Mouse (Mus musculus): ENCODE measurements at regions not wholly inside any gene's neighbourhood (a gene's known extent, or its start where the extent isn't known, plus 50 kb on each side); places are given as distances from the start of the nearest gene placed in this dataset.
"Not testable (repeated sequence)": the region's sequence is repeated elsewhere in the genome, so short reads cannot be mapped to it uniquely, and the experiment has no call there.

- H3K36me3 ChIP-seq = no peaks in the 10 kb centered on the region
- H3K27ac ChIP-seq (replicated peaks) = no peak overlapping the region
- no peaks in the 10 kb centered on the region for H3K9me3 ChIP-seq
- H3K4me2 ChIP-seq (replicated peaks) = no peak overlapping the region
- H3K27me3 ChIP-seq = no peaks in the 10 kb centered on the region
- H3K9ac ChIP-seq (replicated peaks) = no peak overlapping the region
- no peaks in the 10 kb centered on the region for H3K4me1 ChIP-seq
- ATAC-seq (ENCODE audit: low FRiP score, low read depth) = no peak
- WGBS = 87% methylated on average over 8 of the region's 8 CpGs
- no peak overlapping the region for H3K4me3 ChIP-seq
Measured at GRCm38 (mm10) chr3:58253942-58254341, 160.6 kb upstream of the Tsc22d2 start.

GRCm38 (mm10) chr3:58267606-58268325 is 146.7 kb upstream of the Tsc22d2 start:
- H3K9ac ChIP-seq (replicated peaks) = no peak overlapping the region
- no peak for ATAC-seq (ENCODE audit: low FRiP score, low read depth)
- H3K9me3 ChIP-seq = no peaks in the 10 kb centered on the region
- no peak overlapping the region for H3K4me2 ChIP-seq (replicated peaks)
- WGBS = 77% methylated on average over 14 of the region's 14 CpGs
- H3K27me3 ChIP-seq = no peaks in the 10 kb centered on the region
- H3K27ac ChIP-seq (replicated peaks) = no peak overlapping the region
- no peak overlapping the region for H3K4me3 ChIP-seq
- no peaks in the 10 kb centered on the region for H3K36me3 ChIP-seq
- H3K4me1 ChIP-seq = no peaks in the 10 kb centered on the region

GRCm38 (mm10) chr3:58271441-58271840 is 143.1 kb upstream of the Tsc22d2 start:
- H3K36me3 ChIP-seq; H3K4me1 ChIP-seq; H3K9ac ChIP-seq (replicated peaks); H3K9me3 ChIP-seq; H3K27ac ChIP-seq (replicated peaks); H3K4me3 ChIP-seq; H3K27me3 ChIP-seq; ATAC-seq (ENCODE audit: low FRiP score, low read depth); H3K4me2 ChIP-seq (replicated peaks): not testable (repeated sequence)
- no CpG with 5 or more reads among the region's 4 CpGs for WGBS

- H3K9me3 ChIP-seq = no peaks in the 10 kb centered on the region
- ATAC-seq (ENCODE audit: low FRiP score, low read depth) = no peak
- H3K27me3 ChIP-seq = no peaks in the 10 kb centered on the region
- H3K4me2 ChIP-seq (replicated peaks) = no peak overlapping the region
- 93% methylated on average over 6 of the region's 6 CpGs for WGBS
- no peak overlapping the region for H3K4me3 ChIP-seq
- H3K27ac ChIP-seq (replicated peaks) = no peak overlapping the region
- no peaks in the 10 kb centered on the region for H3K36me3 ChIP-seq
- H3K9ac ChIP-seq (replicated peaks) = no peak overlapping the region
- H3K4me1 ChIP-seq = no peaks in the 10 kb centered on the region
Measured at GRCm38 (mm10) chr3:58281291-58281690, 133.2 kb upstream of the Tsc22d2 start.

GRCm38 (mm10) chr3:58284371-58284770 is 130.1 kb upstream of the Tsc22d2 start:
- not testable (repeated sequence) for H3K9me3 ChIP-seq; H3K27me3 ChIP-seq; H3K4me3 ChIP-seq; ATAC-seq (ENCODE audit: low FRiP score, low read depth); H3K4me1 ChIP-seq; H3K36me3 ChIP-seq; H3K9ac ChIP-seq (replicated peaks); H3K27ac ChIP-seq (replicated peaks); H3K4me2 ChIP-seq (replicated peaks)
- 54% methylated on average over 1 of the region's 1 CpGs for WGBS

- Histone ChIP-seq H3K9ac (replicated peaks) (no peak overlapping the region), H3K9me3 (no peaks in the 10 kb centered on the region), H3K27me3 (no peaks in the 10 kb centered on the region), H3K4me3 (no peak overlapping the region), H3K27ac (replicated peaks) (no peak overlapping the region), H3K4me2 (replicated peaks) (no peak overlapping the region), H3K36me3 (no peaks in the 10 kb centered on the region), H3K4me1 (no peaks in the 10 kb centered on the region)
- 86% methylated on average over 5 of the region's 5 CpGs for WGBS
- no peak for ATAC-seq (ENCODE audit: low FRiP score, low read depth)
Measured at GRCm38 (mm10) chr3:58295810-58296209, 118.7 kb upstream of the Tsc22d2 start.

- ATAC-seq (ENCODE audit: low FRiP score, low read depth) = no peak
- no peaks in the 10 kb centered on the region for H3K27me3 ChIP-seq
- 80% methylated on average over 2 of the region's 2 CpGs for WGBS
- H3K4me2 ChIP-seq (replicated peaks) = no peak overlapping the region
- H3K27ac ChIP-seq (replicated peaks) = no peak overlapping the region
- H3K4me1 ChIP-seq = peaks cover 3% of the 10 kb centered on the region; the same call in 1 of the 2 replicates
- H3K4me3 ChIP-seq = no peak overlapping the region
- H3K9me3 ChIP-seq = no peaks in the 10 kb centered on the region
- no peak overlapping the region for H3K9ac ChIP-seq (replicated peaks)
- no peaks in the 10 kb centered on the region for H3K36me3 ChIP-seq
Measured at GRCm38 (mm10) chr3:58300213-58300612, 114.3 kb upstream of the Tsc22d2 start.

GRCm38 (mm10) chr3:58300801-58301485 is 113.6 kb upstream of the Tsc22d2 start:
- Histone ChIP-seq H3K36me3 (no peaks in the 10 kb centered on the region), H3K27ac (replicated peaks) (0 out of 2 replicates have a peak overlapping the region, but pooled peaks have one; percentile 3), H3K9me3 (no peaks in the 10 kb centered on the region), H3K27me3 (no peaks in the 10 kb centered on the region), H3K9ac (replicated peaks) (no peak overlapping the region), H3K4me2 (replicated peaks) (no peak overlapping the region), H3K4me1 (peaks cover 3% of the 10 kb centered on the region; the same call in 1 of the 2 replicates), H3K4me3 (no peak overlapping the region)
- no peak for ATAC-seq (ENCODE audit: low FRiP score, low read depth)
- 59% methylated on average over 5 of the region's 5 CpGs for WGBS

GRCm38 (mm10) chr3:58302322-58302721 is 112.2 kb upstream of the Tsc22d2 start:
- Histone ChIP-seq H3K27ac (replicated peaks) (no peak overlapping the region), H3K9me3 (no peaks in the 10 kb centered on the region)
- WGBS = 95% methylated on average over 1 of the region's 1 CpGs

GRCm38 (mm10) chr3:58303746-58304145 is 110.8 kb upstream of the Tsc22d2 start:
- no peak overlapping the region for H3K4me2 ChIP-seq (replicated peaks)
- H3K27me3 ChIP-seq = no peaks in the 10 kb centered on the region
- peaks cover 3% of the 10 kb centered on the region; the same call in 1 of the 2 replicates for H3K4me1 ChIP-seq
- H3K36me3 ChIP-seq = no peaks in the 10 kb centered on the region
- no peak for ATAC-seq (ENCODE audit: low FRiP score, low read depth)
- H3K4me3 ChIP-seq = no peak overlapping the region
- no peak overlapping the region for H3K9ac ChIP-seq (replicated peaks)
- no peaks in the 10 kb centered on the region for H3K9me3 ChIP-seq
- no peak overlapping the region for H3K27ac ChIP-seq (replicated peaks)
- 44% methylated on average over 3 of the region's 3 CpGs for WGBS

More at GRCm38 (mm10) chr3:58302322-58302721, 112.2 kb upstream of the Tsc22d2 start:
- no peak overlapping the region for H3K9ac ChIP-seq (replicated peaks)
- peaks cover 3% of the 10 kb centered on the region; the same call in 1 of the 2 replicates for H3K4me1 ChIP-seq
- no peak overlapping the region for H3K4me3 ChIP-seq
- no peaks in the 10 kb centered on the region for H3K36me3 ChIP-seq
- no peak overlapping the region for H3K4me2 ChIP-seq (replicated peaks)
- H3K27me3 ChIP-seq = no peaks in the 10 kb centered on the region
- ATAC-seq (ENCODE audit: low FRiP score, low read depth) = no peak

GRCm38 (mm10) chr3:58309601-58310000 is 104.9 kb upstream of the Tsc22d2 start:
- H3K4me2 ChIP-seq (replicated peaks) = no peak overlapping the region
- H3K9me3 ChIP-seq = no peaks in the 10 kb centered on the region
- no peak overlapping the region for H3K9ac ChIP-seq (replicated peaks)
- WGBS = 80% methylated on average over 8 of the region's 8 CpGs
- H3K27me3 ChIP-seq = no peaks in the 10 kb centered on the region
- no peak for ATAC-seq (ENCODE audit: low FRiP score, low read depth)
- no peaks in the 10 kb centered on the region for H3K36me3 ChIP-seq
- no peak overlapping the region for H3K4me3 ChIP-seq
- no peaks in the 10 kb centered on the region for H3K4me1 ChIP-seq
- H3K27ac ChIP-seq (replicated peaks) = no peak overlapping the region

- no peak for ATAC-seq (ENCODE audit: low FRiP score, low read depth)
- 86% methylated on average over 4 of the region's 4 CpGs for WGBS
- no peaks in the 10 kb centered on the region for H3K27me3 ChIP-seq
Measured at GRCm38 (mm10) chr3:58310390-58310789, 104.1 kb upstream of the Tsc22d2 start.

More at GRCm38 (mm10) chr3:58310390-58310789, 104.1 kb upstream of the Tsc22d2 start:
- no peak overlapping the region for H3K4me2 ChIP-seq (replicated peaks)
- no peaks in the 10 kb centered on the region for H3K36me3 ChIP-seq
- no peaks in the 10 kb centered on the region for H3K4me1 ChIP-seq
- H3K9me3 ChIP-seq = no peaks in the 10 kb centered on the region
- H3K9ac ChIP-seq (replicated peaks) = no peak overlapping the region
- H3K4me3 ChIP-seq = no peak overlapping the region
- no peak overlapping the region for H3K27ac ChIP-seq (replicated peaks)

All from midbrain, embryonic 12.5 days (tissue).